Mouse (Mus musculus) brain, embryonic 14.5 days (tissue): Measurements from ENCODE around the gene H2-Ab1.

Experiments
- CTCF ChIP-seq: fragments of 200-500 bp; IDR thresholded peaks from 2 replicates; pipeline ENCODE4 v1.5.1; 2012; ENCODE audit warnings: inconsistent platforms, mild to moderate bottlenecking, moderate library complexity, borderline replicate concordance; ENCODE audit not compliant: insufficient read depth, insufficient read length; ENCODE audit errors: extremely low read depth
- POLR2A ChIP-seq: fragments of 200-500 bp; IDR thresholded peaks from 2 replicates; pipeline ENCODE4 v1.6.1; 2012; ENCODE audit warnings: mild to moderate bottlenecking, inconsistent platforms, borderline replicate concordance; ENCODE audit not compliant: poor library complexity, insufficient read depth, insufficient read length, severe bottlenecking; ENCODE audit errors: extremely low read depth

DNA sequence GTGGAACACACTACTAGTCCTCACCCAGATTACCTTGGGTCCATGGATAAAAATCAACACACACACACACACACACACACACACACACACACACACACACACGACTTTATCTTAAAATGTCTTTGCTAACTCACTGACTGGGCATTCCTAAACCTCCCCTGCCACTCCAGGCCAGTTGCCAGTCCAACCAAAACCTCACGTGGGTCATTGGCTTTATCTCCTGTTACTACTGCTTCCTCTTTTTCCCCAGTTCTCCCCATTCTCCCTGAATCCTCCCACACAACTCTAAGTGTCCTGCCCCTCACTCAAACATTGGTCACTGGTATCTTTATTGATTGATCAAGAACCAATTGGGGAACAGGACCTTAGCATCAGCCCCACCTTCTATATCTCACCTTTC, 59.8 kb downstream of the H2-Ab1 start:
- TF ChIP-seq CTCF, result no peak
- TF ChIP-seq POLR2A, result no peak
